Mouse (Mus musculus): ENCODE measurements around the gene Krt84. TPM values are rescaled to one million over a fixed set of nuclear protein-coding genes. Genes with fewer than 3 reads are reported as not detected.
A peak's percentile ranks its signal among the peaks of the same experiment; 100 is the strongest.

The Krt84 gene
- polyA plus RNA-seq (2014; fragmentation: Nextera tagmentation; extraction: Ambion mirVana): not detected in 2 replicates

- no peak for ATAC-seq
These were observed at the start of gene Krt84 for GRCm38 (mm10) chr15:101532720-101533119. Krt84 (minus strand) TSS chr15:101532820.

DNA sequence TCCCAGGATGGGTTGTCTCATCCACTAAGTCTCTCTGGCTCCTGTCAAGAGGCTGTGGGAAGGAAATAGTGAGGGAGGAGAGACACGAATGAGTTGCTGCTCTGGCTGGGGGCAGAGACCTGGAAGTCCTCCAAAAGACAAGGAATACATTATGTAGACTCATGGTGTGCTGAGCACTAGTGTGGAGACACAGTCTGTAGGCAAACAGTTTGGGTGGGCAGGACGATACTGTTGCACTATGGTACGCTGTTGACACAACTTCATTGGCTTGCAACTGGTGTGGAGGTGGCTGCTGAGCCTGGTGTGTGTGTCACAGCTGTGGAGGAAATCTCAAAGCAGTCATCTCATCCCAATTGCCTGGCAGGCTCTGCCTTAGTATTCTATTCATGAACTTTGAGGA lies 49.1 kb upstream of the Krt84 start:
- Histone ChIP-seq H3K27me3 (replicated peaks; ENCODE audit: control insufficient read depth, insufficient read depth, low read length) (no peaks in the 10 kb centered on the region), H3K9ac (ENCODE audit: low read length) (no peak overlapping the region), H3K27ac (ENCODE audit: low read depth, low read length) (no peak overlapping the region), H3K4me1 (ENCODE audit: control insufficient read depth, insufficient read depth, low read length) (no peaks in the 10 kb centered on the region), H3K9me3 (replicated peaks; ENCODE audit: control insufficient read depth, low read length) (no peaks in the 10 kb centered on the region), H3K4me2 (ENCODE audit: low read length) (no peak overlapping the region), H3K36me3 (ENCODE audit: control insufficient read depth, insufficient read depth, low read length) (no peaks in the 10 kb centered on the region), H3K4me3 (ENCODE audit: low read depth, low read length) (no peak overlapping the region)
- DNase-seq (ENCODE audit: low spot score): no peak
- ATAC-seq: no peak
- WGBS: 81% methylated on average over 3 of the region's 3 CpGs

More at GRCm38 (mm10) chr15:101532720-101533119, at the start of gene Krt84:
- 84% methylated on average over 7 of the region's 7 CpGs for WGBS
- Histone ChIP-seq H3K9me3 (replicated peaks; ENCODE audit: control insufficient read depth, low read length) (no peaks in the 10 kb centered on the region), H3K27me3 (replicated peaks; ENCODE audit: control insufficient read depth, insufficient read depth, low read length) (no peaks in the 10 kb centered on the region), H3K9ac (ENCODE audit: low read length) (no peak within 1 kb of the TSS), H3K4me3 (ENCODE audit: low read depth, low read length) (no peak within 1 kb of the TSS), H3K27ac (ENCODE audit: low read depth, low read length) (no peak within 1 kb of the TSS), H3K4me2 (ENCODE audit: low read length) (no peak within 1 kb of the TSS), H3K36me3 (ENCODE audit: control insufficient read depth, insufficient read depth, low read length) (no peaks in the 10 kb centered on the region), H3K4me1 (ENCODE audit: control insufficient read depth, insufficient read depth, low read length) (no peaks in the 10 kb centered on the region)
- DNase-seq (ENCODE audit: low spot score): no peak

DNA sequence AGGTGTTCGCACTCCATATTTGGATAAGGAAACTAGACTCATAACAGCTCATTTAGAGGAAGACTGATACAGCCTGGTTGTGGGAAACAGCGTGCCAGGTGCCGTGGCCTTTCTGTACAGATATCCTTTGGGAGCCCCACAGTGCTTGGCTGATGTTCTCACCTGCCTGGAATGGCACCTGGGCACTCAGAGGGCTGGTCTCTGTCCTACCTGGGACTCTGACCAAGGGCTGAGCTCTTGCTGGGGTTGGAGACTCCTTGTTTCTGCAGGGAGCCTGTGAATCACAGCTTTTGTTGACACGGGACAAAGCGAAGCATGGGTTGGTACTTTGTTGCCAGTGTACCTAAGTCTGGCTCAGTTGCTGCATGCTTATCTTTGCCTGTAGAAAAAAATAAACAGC lies 42.9 kb upstream of the Krt84 start:
- ATAC-seq: no peak
- Histone ChIP-seq H3K4me1 (ENCODE audit: control insufficient read depth, insufficient read depth, low read length) (no peaks in the 10 kb centered on the region), H3K9ac (ENCODE audit: low read length) (no peak overlapping the region), H3K4me2 (ENCODE audit: low read length) (no peak overlapping the region), H3K27ac (ENCODE audit: low read depth, low read length) (no peak overlapping the region), H3K9me3 (replicated peaks; ENCODE audit: control insufficient read depth, low read length) (no peaks in the 10 kb centered on the region), H3K36me3 (ENCODE audit: control insufficient read depth, insufficient read depth, low read length) (no peaks in the 10 kb centered on the region), H3K27me3 (replicated peaks; ENCODE audit: control insufficient read depth, insufficient read depth, low read length) (no peaks in the 10 kb centered on the region), H3K4me3 (ENCODE audit: low read depth, low read length) (no peak overlapping the region)
- 92% methylated on average over 5 of the region's 5 CpGs for WGBS
- DNase-seq (ENCODE audit: low spot score): no peak

DNA sequence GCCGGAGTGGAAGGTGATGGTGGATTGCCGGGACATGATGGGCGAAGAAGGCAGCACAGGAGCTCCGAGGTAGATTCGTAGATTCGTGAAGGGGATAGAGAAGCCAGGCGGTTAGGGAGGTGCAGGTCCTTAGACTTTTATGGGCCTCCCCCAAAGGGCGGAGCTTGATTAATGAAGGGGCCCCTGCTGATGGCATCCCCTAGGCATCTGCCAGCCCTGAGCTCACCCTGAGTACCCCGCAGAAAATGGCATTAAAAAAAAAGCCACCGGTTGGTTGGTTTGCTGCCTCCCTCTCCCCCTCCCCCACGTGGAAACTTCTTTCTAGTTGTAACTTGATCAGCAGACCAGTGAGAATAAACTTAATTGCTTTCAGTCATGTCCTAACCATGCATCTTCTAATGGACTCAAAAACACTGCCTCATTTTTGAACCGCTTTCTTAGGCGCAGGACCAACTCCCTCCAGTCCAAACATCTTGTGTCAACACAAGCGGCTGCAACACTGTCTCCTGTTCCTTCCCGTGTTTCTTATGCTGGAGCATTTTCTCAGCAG lies 41.3 kb upstream of the Krt84 start, which contains the start of gene Krt75:
Gene Krt75 (minus strand): TSS at position 109 of the 550 bp plus-strand sequence.
- Histone ChIP-seq H3K27ac (ENCODE audit: low read depth, low read length) (no peak within 1 kb of the TSS), H3K9ac (ENCODE audit: low read length) (no peak within 1 kb of the TSS), H3K9me3 (replicated peaks; ENCODE audit: control insufficient read depth, low read length) (no peaks in the 10 kb centered on the region), H3K27me3 (replicated peaks; ENCODE audit: control insufficient read depth, insufficient read depth, low read length) (no peaks in the 10 kb centered on the region), H3K4me2 (ENCODE audit: low read length) (no peak within 1 kb of the TSS), H3K4me1 (ENCODE audit: control insufficient read depth, insufficient read depth, low read length) (no peaks in the 10 kb centered on the region), H3K36me3 (ENCODE audit: control insufficient read depth, insufficient read depth, low read length) (no peaks in the 10 kb centered on the region), H3K4me3 (ENCODE audit: low read depth, low read length) (no peak within 1 kb of the TSS)
- 78% methylated on average over 15 of the region's 15 CpGs for WGBS
- ATAC-seq (no peak), DNase-seq (ENCODE audit: low spot score) (no peak)

DNA sequence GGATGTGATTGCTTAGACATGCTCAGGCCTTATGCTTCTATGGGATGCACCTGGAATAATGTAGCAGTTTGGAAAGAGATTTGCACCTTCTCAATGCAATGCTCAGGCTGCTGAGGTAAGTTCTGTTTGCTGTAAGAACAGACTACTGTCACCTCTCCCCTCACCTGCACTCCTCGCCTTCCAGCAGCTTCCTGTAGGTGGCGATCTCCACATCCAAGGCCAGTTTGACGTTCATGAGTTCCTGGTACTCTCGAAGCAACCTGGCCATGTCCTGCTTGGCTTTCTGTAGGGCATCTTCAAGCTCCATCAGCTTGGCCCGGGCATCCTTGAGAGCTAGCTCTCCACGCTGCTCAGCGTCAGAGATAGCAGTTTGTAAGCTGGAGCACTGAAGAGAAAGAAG lies 35.2 kb upstream of the Krt84 start:
- Histone ChIP-seq H3K36me3 (ENCODE audit: control insufficient read depth, insufficient read depth, low read length) (no peaks in the 10 kb centered on the region), H3K27ac (ENCODE audit: low read depth, low read length) (no peak overlapping the region), H3K9me3 (replicated peaks; ENCODE audit: control insufficient read depth, low read length) (no peaks in the 10 kb centered on the region), H3K9ac (ENCODE audit: low read length) (no peak overlapping the region), H3K4me2 (ENCODE audit: low read length) (no peak overlapping the region), H3K4me1 (ENCODE audit: control insufficient read depth, insufficient read depth, low read length) (no peaks in the 10 kb centered on the region), H3K27me3 (replicated peaks; ENCODE audit: control insufficient read depth, insufficient read depth, low read length) (no peaks in the 10 kb centered on the region), H3K4me3 (ENCODE audit: low read depth, low read length) (no peak overlapping the region)
- 45% methylated on average over 7 of the region's 7 CpGs for WGBS
- ATAC-seq: no peak
- no peak for DNase-seq (ENCODE audit: low spot score)

GRCm38 (mm10) chr15:101562850-101563249 lies 30.2 kb upstream of the Krt84 start, which contains the start of gene Krt90:
Krt90 (minus strand) TSS chr15:101562950.
- DNase-seq (ENCODE audit: low spot score) (no peak), ATAC-seq (no peak)
- H3K4me2 ChIP-seq (ENCODE audit: low read length): no peak within 1 kb of the TSS
- no peak within 1 kb of the TSS for H3K27ac ChIP-seq (ENCODE audit: low read depth, low read length)
- H3K9ac ChIP-seq (ENCODE audit: low read length): no peak within 1 kb of the TSS
- H3K9me3 ChIP-seq (replicated peaks; ENCODE audit: control insufficient read depth, low read length): no peaks in the 10 kb centered on the region
- no peak within 1 kb of the TSS for H3K4me3 ChIP-seq (ENCODE audit: low read depth, low read length)
- no peaks in the 10 kb centered on the region for H3K36me3 ChIP-seq (ENCODE audit: control insufficient read depth, insufficient read depth, low read length)
- H3K4me1 ChIP-seq (ENCODE audit: control insufficient read depth, insufficient read depth, low read length): peaks cover 4% of the 10 kb centered on the region; the same call in 1 of the 2 replicates
- H3K27me3 ChIP-seq (replicated peaks; ENCODE audit: control insufficient read depth, insufficient read depth, low read length): no peaks in the 10 kb centered on the region
- 74% methylated on average over 5 of the region's 5 CpGs for WGBS

DNA sequence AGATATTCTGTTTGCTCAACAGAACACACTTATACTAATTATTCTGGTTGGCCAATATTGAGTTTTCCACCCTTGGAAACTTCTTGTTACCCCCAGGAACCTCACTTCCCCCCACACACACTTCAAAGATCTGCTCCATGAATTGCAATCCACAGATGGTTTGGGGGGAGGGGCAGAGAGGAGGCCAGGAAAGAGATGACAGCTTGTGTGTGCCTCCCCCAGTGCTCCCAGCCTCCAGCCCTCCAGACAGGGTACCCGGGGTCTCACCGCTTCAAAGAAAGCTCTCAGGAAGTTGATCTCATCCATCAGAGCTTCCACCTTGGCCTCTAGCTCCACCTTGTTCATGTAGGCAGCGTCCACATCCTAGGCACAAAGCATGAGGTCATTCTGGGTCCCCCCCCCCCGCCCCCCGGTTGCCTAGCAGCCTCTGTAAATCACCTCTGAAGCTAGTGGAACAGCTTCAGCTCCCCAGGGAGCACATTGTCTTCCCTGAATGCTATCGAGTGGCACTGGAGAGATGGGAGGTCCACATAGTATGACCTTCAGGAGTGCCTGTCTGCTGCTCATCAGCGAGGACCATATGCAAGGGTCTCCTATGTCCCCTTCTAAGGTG lies 25.5 kb upstream of the Krt84 start:
- H3K4me2 ChIP-seq (ENCODE audit: low read length): no peak overlapping the region
- H3K4me3 ChIP-seq (ENCODE audit: low read depth, low read length): no peak overlapping the region
- peaks cover 4% of the 10 kb centered on the region; the same call in 1 of the 2 replicates for H3K4me1 ChIP-seq (ENCODE audit: control insufficient read depth, insufficient read depth, low read length)
- DNase-seq (ENCODE audit: low spot score) (no peak), ATAC-seq (no peak)
- 10% methylated on average over 7 of the region's 7 CpGs for WGBS
- no peaks in the 10 kb centered on the region for H3K9me3 ChIP-seq (replicated peaks; ENCODE audit: control insufficient read depth, low read length)
- no peak overlapping the region for H3K27ac ChIP-seq (ENCODE audit: low read depth, low read length)
- H3K36me3 ChIP-seq (ENCODE audit: control insufficient read depth, insufficient read depth, low read length): no peaks in the 10 kb centered on the region
- no peak overlapping the region for H3K9ac ChIP-seq (ENCODE audit: low read length)
- no peaks in the 10 kb centered on the region for H3K27me3 ChIP-seq (replicated peaks; ENCODE audit: control insufficient read depth, insufficient read depth, low read length)

DNA sequence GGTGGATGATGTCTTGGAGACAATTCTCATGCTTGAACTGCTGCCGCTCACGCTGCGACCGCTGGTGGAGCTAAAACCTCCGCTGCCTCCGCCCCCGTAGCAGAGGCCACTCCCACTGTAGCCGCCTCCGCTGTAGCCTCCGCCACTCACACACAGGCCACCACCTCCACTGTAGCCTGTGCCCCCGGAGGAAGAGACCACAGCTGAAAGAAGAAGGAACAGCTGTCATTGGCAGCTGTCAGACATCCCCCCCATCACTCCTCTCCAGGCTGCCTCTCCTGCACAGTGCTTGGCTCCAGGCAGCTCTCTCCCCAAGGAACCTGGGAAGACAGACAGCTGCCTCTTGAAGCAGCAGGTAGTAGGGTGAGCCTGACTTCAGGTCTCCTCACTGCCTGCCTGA lies 20.5 kb upstream of the Krt84 start:
- ATAC-seq (peak; percentile 63), DNase-seq (ENCODE audit: low spot score) (peak; percentile 52)
- Histone ChIP-seq H3K4me1 (ENCODE audit: control insufficient read depth, insufficient read depth, low read length) (peaks cover 6% of the 10 kb centered on the region), H3K9me3 (replicated peaks; ENCODE audit: control insufficient read depth, low read length) (no peaks in the 10 kb centered on the region), H3K4me2 (ENCODE audit: low read length) (peak overlapping the region; percentile 37), H3K9ac (ENCODE audit: low read length) (no peak overlapping the region; the same call in 1 of the 2 replicates), H3K36me3 (ENCODE audit: control insufficient read depth, insufficient read depth, low read length) (no peaks in the 10 kb centered on the region), H3K27ac (ENCODE audit: low read depth, low read length) (no peak overlapping the region), H3K4me3 (ENCODE audit: low read depth, low read length) (no peak overlapping the region), H3K27me3 (replicated peaks; ENCODE audit: control insufficient read depth, insufficient read depth, low read length) (no peaks in the 10 kb centered on the region)
- WGBS: 2% methylated on average over 11 of the region's 11 CpGs

DNA sequence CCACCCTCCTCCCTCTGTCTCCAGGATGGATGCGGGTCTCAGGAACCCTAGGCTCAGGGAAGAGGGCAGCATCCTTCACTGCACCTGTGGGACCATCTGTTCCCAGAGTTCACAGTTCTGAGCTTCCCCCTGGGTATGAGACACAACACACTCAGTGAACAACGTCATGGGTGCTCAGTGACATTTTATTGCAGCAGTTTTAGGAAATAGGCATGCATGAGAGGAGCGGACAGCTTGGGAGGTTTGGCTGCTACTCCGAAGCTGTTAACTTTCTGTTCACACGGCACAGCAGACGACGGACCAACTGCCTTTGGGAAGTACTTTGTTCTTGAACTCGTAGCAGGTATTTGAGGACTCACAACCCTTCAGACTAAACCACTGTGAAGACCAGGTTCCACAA lies 19.6 kb upstream of the Krt84 start:
- no peak overlapping the region for H3K4me3 ChIP-seq (ENCODE audit: low read depth, low read length)
- no peaks in the 10 kb centered on the region for H3K9me3 ChIP-seq (replicated peaks; ENCODE audit: control insufficient read depth, low read length)
- no peaks in the 10 kb centered on the region for H3K27me3 ChIP-seq (replicated peaks; ENCODE audit: control insufficient read depth, insufficient read depth, low read length)
- no peak overlapping the region for H3K27ac ChIP-seq (ENCODE audit: low read depth, low read length)
- ATAC-seq (no peak), DNase-seq (ENCODE audit: low spot score) (no peak)
- H3K4me1 ChIP-seq (ENCODE audit: control insufficient read depth, insufficient read depth, low read length): peaks cover 3% of the 10 kb centered on the region
- H3K4me2 ChIP-seq (ENCODE audit: low read length): no peak overlapping the region
- H3K9ac ChIP-seq (ENCODE audit: low read length): no peak overlapping the region
- no peaks in the 10 kb centered on the region for H3K36me3 ChIP-seq (ENCODE audit: control insufficient read depth, insufficient read depth, low read length)
- 83% methylated on average over 8 of the region's 8 CpGs for WGBS

Data from forebrain, embryonic 14.5 days (tissue).